Mouse (Mus musculus) hindbrain, embryonic 10.5 days (tissue): ENCODE data around the gene Olfr68. TPM values are rescaled to one million over a fixed set of nuclear protein-coding genes. Genes with fewer than 3 reads are reported as not detected.
A peak's percentile ranks its signal among the peaks of the same experiment; 100 is the strongest.
"Not testable (repeated sequence)": the region's sequence is repeated elsewhere in the genome, so short reads cannot be mapped to it uniquely, and the experiment has no call there.

Experiments used
- DNase-seq: peaks from one replicate; pipeline ENCODE4 v3.0.0-alpha.2; 2017; ENCODE audit warnings: low spot score
- H3K27ac ChIP-seq: fragments of 300-500 bp; sonication (generic); 2 replicates; pipeline ENCODE4 v1.5.1; 2016; ENCODE audit warnings: mild to moderate bottlenecking, moderate library complexity
- H3K27me3 ChIP-seq: fragments of 300-500 bp; sonication (generic); 2 replicates; pipeline ENCODE4 v1.6.1; 2016; ENCODE audit warnings: mild to moderate bottlenecking; ENCODE audit not compliant: poor library complexity, insufficient read depth, severe bottlenecking
- H3K36me3 ChIP-seq: fragments of 300-500 bp; sonication (generic); 2 replicates; pipeline ENCODE4 v1.6.1; 2016; ENCODE audit warnings: mild to moderate bottlenecking, moderate library complexity
- H3K4me1 ChIP-seq: fragments of 300-500 bp; sonication (generic); replicated peaks from 2 replicates; pipeline ENCODE4 v1.6.1; 2016; ENCODE audit warnings: mild to moderate bottlenecking
- H3K4me3 ChIP-seq: fragments of 300-500 bp; sonication (generic); 2 replicates; pipeline ENCODE4 v1.5.1; 2016; ENCODE audit warnings: mild to moderate bottlenecking, moderate library complexity
- H3K9me3 ChIP-seq: fragments of 300-500 bp; sonication (generic); 2 replicates; pipeline ENCODE4 v1.6.1; 2016; ENCODE audit warnings: mild to moderate bottlenecking, moderate library complexity
- WGBS: fragments of 180-500 bp; shearing (Covaris S2); methylation state at CpG from one replicate; pipeline ENCODE4 v1.1.7; 2016; 5-methylcytosine and 5-hydroxymethylcytosine counted together
- polyA plus RNA-seq: library from polyadenylated mRNA; unstranded; fragments of >200 nt; fragmentation: Nextera tagmentation; extraction: Ambion mirVana; gene quantifications from 2 replicates; pipeline ENCODE4 v1.2.1, GENCODE M21; 2016

Olfr68 gene
- polyA plus RNA-seq, 1 experiment from 2014 or later: not detected

DNA sequence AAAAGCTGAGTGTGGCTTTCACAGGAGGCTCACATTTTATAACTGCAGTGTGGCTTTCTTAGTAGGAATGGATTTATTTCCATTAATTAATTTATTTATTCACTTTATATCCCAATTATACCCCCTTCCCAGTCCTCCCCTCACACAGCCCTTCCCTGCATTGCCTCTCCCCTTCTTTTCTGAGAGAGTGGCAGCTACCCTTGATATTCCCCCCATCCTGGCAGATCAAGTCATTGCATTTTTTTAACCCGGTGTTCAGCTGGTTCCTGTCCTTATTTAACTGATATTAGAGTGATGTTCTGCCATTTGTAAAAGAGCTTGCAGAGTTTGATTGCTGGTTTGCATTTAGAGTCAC lies 30.3 kb upstream of the Olfr68 start:
- no peak for DNase-seq
- H3K4me3 ChIP-seq: no peak overlapping the region
- H3K36me3 ChIP-seq: no peaks in the 10 kb centered on the region
- H3K27me3 ChIP-seq: no peaks in the 10 kb centered on the region
- H3K9me3 ChIP-seq: no peaks in the 10 kb centered on the region
- H3K27ac ChIP-seq: no peak overlapping the region
- H3K4me1 ChIP-seq: no peaks in the 10 kb centered on the region
- 75% methylated on average over 1 of the region's 1 CpGs for WGBS

DNA sequence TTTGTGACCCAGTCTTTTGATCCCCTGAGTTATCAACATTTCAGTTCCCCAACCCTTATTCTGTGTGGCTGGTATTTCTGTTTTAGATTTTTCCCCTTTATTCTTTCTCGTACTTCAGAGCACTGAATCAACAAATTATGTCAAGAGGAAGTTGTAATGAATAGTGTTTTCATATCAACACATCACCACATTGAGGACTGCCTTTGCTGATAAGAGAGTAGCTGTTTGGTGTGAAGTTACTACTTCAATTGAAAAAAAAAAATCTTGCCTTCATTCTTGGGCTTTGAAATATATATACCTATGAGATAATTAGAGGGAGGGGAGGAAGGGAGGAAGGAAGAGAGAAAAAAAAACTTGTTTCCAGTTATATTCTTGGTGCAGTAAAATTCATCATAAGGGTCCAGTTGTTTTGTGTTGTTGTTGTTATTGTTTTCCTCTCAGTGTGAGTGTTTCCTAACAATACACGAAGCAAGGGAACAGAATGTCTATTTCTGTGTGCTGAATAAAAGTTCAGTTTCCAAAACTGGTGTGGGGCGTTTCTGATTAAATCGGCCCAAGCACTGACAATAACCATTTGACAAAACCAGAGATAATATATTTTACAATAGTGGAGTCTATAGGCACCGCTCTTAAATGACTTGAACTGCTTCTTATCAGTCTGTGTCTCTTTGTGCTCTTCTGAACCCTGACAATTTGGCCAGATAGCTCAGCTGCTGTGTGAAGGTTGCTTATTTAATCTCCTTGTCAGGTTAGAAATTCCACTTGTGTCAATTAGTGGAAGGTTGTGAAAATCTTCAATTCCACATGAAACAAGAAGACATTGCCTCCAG lies 29.7 kb upstream of the Olfr68 start:
- DNase-seq: no peak
- WGBS: 79% methylated on average over 5 of the region's 5 CpGs
- no peaks in the 10 kb centered on the region for H3K27me3 ChIP-seq
- H3K4me3 ChIP-seq: no peak overlapping the region
- no peaks in the 10 kb centered on the region for H3K9me3 ChIP-seq
- no peak overlapping the region for H3K27ac ChIP-seq
- H3K4me1 ChIP-seq: no peaks in the 10 kb centered on the region
- no peaks in the 10 kb centered on the region for H3K36me3 ChIP-seq

GRCm38 (mm10) chr7:103808120-103808519 lies 28.6 kb upstream of the Olfr68 start:
- not testable (repeated sequence) for H3K36me3 ChIP-seq, H3K4me3 ChIP-seq, H3K27ac ChIP-seq, H3K27me3 ChIP-seq, DNase-seq, H3K9me3 ChIP-seq, H3K4me1 ChIP-seq
- 77% methylated on average over 2 of the region's 2 CpGs for WGBS

GRCm38 (mm10) chr7:103806856-103807255 lies 27.4 kb upstream of the Olfr68 start:
- DNase-seq: peak; percentile 7

GRCm38 (mm10) chr7:103792669-103793388 lies 13.3 kb upstream of the Olfr68 start:
- H3K27ac ChIP-seq: no peak overlapping the region
- 24% methylated on average over 4 of the region's 4 CpGs for WGBS
- H3K4me3 ChIP-seq: no peak overlapping the region
- H3K9me3 ChIP-seq: no peaks in the 10 kb centered on the region
- no peaks in the 10 kb centered on the region for H3K27me3 ChIP-seq
- H3K36me3 ChIP-seq: no peaks in the 10 kb centered on the region
- DNase-seq: no peak
- no peaks in the 10 kb centered on the region for H3K4me1 ChIP-seq

More at GRCm38 (mm10) chr7:103806856-103807255, 27.4 kb upstream of the Olfr68 start:
- Histone ChIP-seq H3K27ac (no peak overlapping the region), H3K9me3 (no peaks in the 10 kb centered on the region), H3K4me1 (no peaks in the 10 kb centered on the region), H3K36me3 (no peaks in the 10 kb centered on the region), H3K27me3 (no peaks in the 10 kb centered on the region), H3K4me3 (no peak overlapping the region)
- 78% methylated on average over 1 of the region's 1 CpGs for WGBS

DNA sequence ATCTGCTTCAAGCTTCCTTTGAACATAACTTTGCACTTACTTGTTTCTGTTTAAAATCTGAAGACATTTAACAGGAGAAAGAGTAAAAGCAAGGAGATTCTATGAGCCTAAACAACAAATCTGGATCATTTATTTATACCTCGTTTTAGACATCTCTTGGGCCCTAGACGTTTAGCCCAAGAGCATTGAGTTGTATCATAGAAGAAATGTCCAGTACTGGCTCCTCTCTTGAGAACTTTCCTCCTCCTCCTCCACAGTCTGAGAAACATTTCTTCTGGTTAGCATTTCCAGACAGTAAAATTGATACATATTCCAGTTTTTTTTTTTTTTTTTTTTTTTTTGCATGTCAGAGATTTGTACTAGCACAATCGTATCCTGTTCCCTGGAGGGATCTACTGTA lies 12.2 kb upstream of the Olfr68 start, which contains the start of gene Olfr67:
TSS of gene Olfr67 (minus strand) at position 101 of the 400 bp plus-strand sequence.
- no peaks in the 10 kb centered on the region for H3K4me1 ChIP-seq
- no peak within 1 kb of the TSS for H3K27ac ChIP-seq
- WGBS: 76% methylated on average over 3 of the region's 3 CpGs

GRCm38 (mm10) chr7:103777652-103778051 lies 1.8 kb downstream of the Olfr68 start:
- not testable (repeated sequence) for H3K4me1 ChIP-seq
- WGBS: 82% methylated on average over 4 of the region's 4 CpGs

More for the DNA sequence above, 12.2 kb upstream of the Olfr68 start, which contains the start of gene Olfr67:
- no peaks in the 10 kb centered on the region for H3K36me3 ChIP-seq
- H3K27me3 ChIP-seq: no peaks in the 10 kb centered on the region
- DNase-seq: no peak
- no peaks in the 10 kb centered on the region for H3K9me3 ChIP-seq
- no peak within 1 kb of the TSS for H3K4me3 ChIP-seq

GRCm38 (mm10) chr7:103771494-103771893 lies 8.0 kb downstream of the Olfr68 start, which contains the start of gene Olfr69:
Olfr69 (minus strand) TSS chr7:103771594.
- Histone ChIP-seq H3K4me1 (no peaks in the 10 kb centered on the region), H3K27ac (no peak within 1 kb of the TSS), H3K27me3 (no peaks in the 10 kb centered on the region), H3K36me3 (no peaks in the 10 kb centered on the region), H3K9me3 (no peaks in the 10 kb centered on the region), H3K4me3 (no peak within 1 kb of the TSS)
- 73% methylated on average over 2 of the region's 2 CpGs for WGBS
- DNase-seq: no peak

More at GRCm38 (mm10) chr7:103777652-103778051, 1.8 kb downstream of the Olfr68 start:
- H3K9me3 ChIP-seq, DNase-seq, H3K36me3 ChIP-seq, H3K4me3 ChIP-seq, H3K27me3 ChIP-seq, H3K27ac ChIP-seq: not testable (repeated sequence)

DNA sequence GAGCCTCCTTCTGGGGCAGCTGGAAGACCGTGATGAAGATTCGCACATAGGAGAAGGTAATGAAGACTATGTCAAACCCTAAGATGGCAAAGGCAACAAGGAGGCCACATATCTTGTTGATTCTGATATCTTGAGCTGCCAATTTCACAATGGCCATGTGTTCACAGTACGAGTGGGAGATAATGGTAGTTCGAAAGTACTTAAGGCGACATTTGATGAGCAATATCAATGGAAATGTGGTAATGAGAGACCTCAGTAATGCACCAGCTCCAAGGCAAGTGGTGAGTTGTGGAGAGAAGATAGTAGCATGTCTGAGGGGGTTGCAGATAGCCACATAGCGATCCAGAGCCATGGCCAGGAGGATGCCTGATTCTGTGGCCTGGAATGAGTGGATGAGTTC lies 11.8 kb downstream of the Olfr68 start:
- not testable (repeated sequence) for DNase-seq, H3K27me3 ChIP-seq, H3K4me1 ChIP-seq, H3K4me3 ChIP-seq, H3K9me3 ChIP-seq, H3K36me3 ChIP-seq, H3K27ac ChIP-seq
- 88% methylated on average over 6 of the region's 6 CpGs for WGBS

GRCm38 (mm10) chr7:103762212-103762611 lies 17.3 kb downstream of the Olfr68 start:
- not testable (repeated sequence) for H3K27me3 ChIP-seq, H3K4me1 ChIP-seq, H3K36me3 ChIP-seq, DNase-seq, H3K9me3 ChIP-seq, H3K27ac ChIP-seq, H3K4me3 ChIP-seq
- 92% methylated on average over 6 of the region's 6 CpGs for WGBS

GRCm38 (mm10) chr7:103757233-103757632 lies 22.3 kb downstream of the Olfr68 start, which contains the start of gene Olfr630:
Olfr630 (minus strand) TSS chr7:103757333.
- DNase-seq: no peak
- Histone ChIP-seq H3K9me3 (no peaks in the 10 kb centered on the region), H3K27ac (no peak within 1 kb of the TSS), H3K4me1 (no peaks in the 10 kb centered on the region), H3K36me3 (no peaks in the 10 kb centered on the region), H3K4me3 (no peak within 1 kb of the TSS), H3K27me3 (no peaks in the 10 kb centered on the region)
- 52% methylated on average over 2 of the region's 2 CpGs for WGBS

DNA sequence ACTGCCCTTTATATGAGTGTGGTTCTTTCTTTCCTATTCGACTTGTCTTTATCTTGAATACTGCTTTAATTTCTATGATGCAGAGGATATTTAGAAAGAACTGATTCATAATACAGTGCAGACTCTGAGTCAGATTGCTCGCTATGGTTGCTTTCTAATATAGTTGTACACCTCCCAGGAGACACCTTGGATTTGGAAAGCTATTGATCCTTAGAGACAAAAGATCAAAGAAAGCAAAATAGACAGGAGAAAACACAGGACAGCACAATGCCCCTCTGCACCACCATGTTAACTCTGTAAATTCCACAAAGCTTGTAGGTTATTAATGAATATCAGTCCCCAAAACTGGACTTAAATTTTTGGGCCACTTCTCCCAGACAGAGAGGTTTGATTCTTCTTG lies 34.7 kb downstream of the Olfr68 start, which contains the start of gene Olfr629:
TSS of gene Olfr629 (minus strand) at position 101 of the 400 bp plus-strand sequence.
- WGBS: 81% methylated on average over 2 of the region's 2 CpGs
- no peak within 1 kb of the TSS for H3K27ac ChIP-seq
- no peaks in the 10 kb centered on the region for H3K27me3 ChIP-seq
- no peak within 1 kb of the TSS for H3K4me3 ChIP-seq
- 0 out of 2 replicates have a peak, but pooled peaks cover 3% of the 10 kb centered on the region for H3K9me3 ChIP-seq
- no peaks in the 10 kb centered on the region for H3K36me3 ChIP-seq
- H3K4me1 ChIP-seq: no peaks in the 10 kb centered on the region
- DNase-seq: no peak

DNA sequence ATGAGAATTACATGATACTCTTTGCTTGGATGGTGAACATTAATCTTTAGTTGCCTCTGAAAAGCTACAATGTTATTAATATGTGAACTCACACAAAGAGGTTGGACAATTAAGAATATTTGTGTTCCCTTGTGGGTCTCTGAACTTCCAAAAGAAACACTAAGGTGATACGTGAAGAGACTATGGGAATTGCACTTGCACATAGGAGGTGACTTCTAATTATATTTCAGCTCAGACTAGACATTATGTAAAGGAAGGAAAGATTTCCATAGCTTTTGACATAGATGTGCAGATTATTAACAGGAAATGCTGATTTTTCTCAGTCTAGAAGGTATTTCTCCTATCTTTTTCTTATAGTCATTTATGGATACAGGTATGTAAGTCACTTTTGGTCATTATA lies 49.4 kb downstream of the Olfr68 start, which contains the start of gene Olfr628:
TSS of gene Olfr628 (plus strand) at position 301 of the 400 bp plus-strand sequence.
- WGBS: 85% methylated on average over 1 of the region's 1 CpGs
- H3K27me3 ChIP-seq: no peaks in the 10 kb centered on the region
- H3K27ac ChIP-seq: no peak within 1 kb of the TSS
- H3K36me3 ChIP-seq: no peaks in the 10 kb centered on the region
- DNase-seq: no peak
- no peaks in the 10 kb centered on the region for H3K9me3 ChIP-seq
- no peak within 1 kb of the TSS for H3K4me3 ChIP-seq
- no peaks in the 10 kb centered on the region for H3K4me1 ChIP-seq
